Mouse (Mus musculus): ENCODE results near the gene Rgs12. TPM values are rescaled to one million over a fixed set of nuclear protein-coding genes. Genes with fewer than 3 reads are reported as not detected.

Rgs12 gene
- polyA plus RNA-seq, 1 experiment from 2014 or later = 74.3 TPM

DNA sequence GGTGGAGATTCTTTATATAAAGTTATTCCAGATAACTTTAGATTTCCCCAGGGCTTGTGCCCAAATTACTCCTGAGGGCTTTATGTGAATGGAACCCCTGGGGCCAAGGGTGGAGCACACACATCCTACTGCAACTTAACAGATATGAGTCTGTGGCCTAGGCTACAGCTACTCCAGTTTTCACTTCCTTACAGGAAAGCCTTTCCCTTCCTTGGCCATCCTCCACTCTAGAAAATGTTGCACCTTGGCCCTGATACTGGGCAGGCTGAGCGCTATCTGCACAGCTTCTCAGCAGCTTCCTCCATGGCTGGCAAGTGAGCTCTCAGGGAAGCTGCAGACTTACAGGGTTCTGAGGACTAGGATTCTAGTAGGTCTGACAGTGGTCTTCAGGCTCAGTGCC, 80.1 kb downstream of the Rgs12 start:
- no peak for DNase-seq (ENCODE audit: low spot score)
- Histone ChIP-seq H3K27me3 (ENCODE audit: insufficient read depth, poor library complexity, severe bottlenecking) (no peaks in the 10 kb centered on the region), H3K36me3 (peaks cover 100% of the 10 kb centered on the region), H3K4me3 (no peak overlapping the region), H3K9me3 (no peaks in the 10 kb centered on the region), H3K27ac (no peak overlapping the region), H3K4me1 (replicated peaks) (peaks cover under 1% of the 10 kb centered on the region)
- 94% methylated on average over 1 of the region's 1 CpGs for WGBS

- DNase-seq (ENCODE audit: low spot score) = no peak
- 94% methylated on average over 5 of the region's 5 CpGs for WGBS
- Histone ChIP-seq H3K27me3 (ENCODE audit: insufficient read depth, poor library complexity, severe bottlenecking) (no peaks in the 10 kb centered on the region), H3K36me3 (peaks cover 100% of the 10 kb centered on the region), H3K27ac (no peak overlapping the region), H3K9me3 (no peaks in the 10 kb centered on the region), H3K4me3 (no peak overlapping the region), H3K4me1 (replicated peaks) (no peaks in the 10 kb centered on the region; the same call in 1 of the 2 replicates)
Measured at GRCm38 (mm10) chr5:35029755-35030154, 80.5 kb downstream of the Rgs12 start.

GRCm38 (mm10) chr5:35033068-35033467, 83.8 kb downstream of the Rgs12 start:
- H3K36me3 ChIP-seq = peaks cover 88% of the 10 kb centered on the region
- DNase-seq (ENCODE audit: low spot score) = no peak

GRCm38 (mm10) chr5:35033619-35034018, 84.4 kb downstream of the Rgs12 start:
- Histone ChIP-seq H3K27ac (no peak overlapping the region), H3K36me3 (peaks cover 82% of the 10 kb centered on the region), H3K4me3 (no peak overlapping the region), H3K9me3 (no peaks in the 10 kb centered on the region), H3K4me1 (replicated peaks) (no peaks in the 10 kb centered on the region; the same call in 1 of the 2 replicates), H3K27me3 (ENCODE audit: insufficient read depth, poor library complexity, severe bottlenecking) (no peaks in the 10 kb centered on the region)
- WGBS = 86% methylated on average over 1 of the region's 1 CpGs
- DNase-seq (ENCODE audit: low spot score) = no peak

More at GRCm38 (mm10) chr5:35033068-35033467, 83.8 kb downstream of the Rgs12 start:
- Histone ChIP-seq H3K27me3 (ENCODE audit: insufficient read depth, poor library complexity, severe bottlenecking) (no peaks in the 10 kb centered on the region), H3K4me1 (replicated peaks) (no peaks in the 10 kb centered on the region; the same call in 1 of the 2 replicates), H3K4me3 (no peak overlapping the region), H3K27ac (peak overlapping the region; percentile 25; the same call in 1 of the 2 replicates), H3K9me3 (no peaks in the 10 kb centered on the region)
- WGBS = 85% methylated on average over 5 of the region's 5 CpGs

- H3K27me3 ChIP-seq (ENCODE audit: insufficient read depth, poor library complexity, severe bottlenecking) = no peaks in the 10 kb centered on the region
- DNase-seq (ENCODE audit: low spot score) = no peak
- no peaks in the 10 kb centered on the region; the same call in 1 of the 2 replicates for H3K4me1 ChIP-seq (replicated peaks)
- no peaks in the 10 kb centered on the region for H3K9me3 ChIP-seq
- H3K36me3 ChIP-seq = peaks cover 67% of the 10 kb centered on the region
- H3K27ac ChIP-seq = 0 out of 2 replicates have a peak overlapping the region, but pooled peaks have one; percentile 9
- 88% methylated on average over 5 of the region's 5 CpGs for WGBS
- no peak overlapping the region for H3K4me3 ChIP-seq
Measured at GRCm38 (mm10) chr5:35035141-35035540, 85.9 kb downstream of the Rgs12 start.

GRCm38 (mm10) chr5:35035795-35036194, 86.5 kb downstream of the Rgs12 start:
- 82% methylated on average over 4 of the region's 4 CpGs for WGBS
- H3K36me3 ChIP-seq = peaks cover 60% of the 10 kb centered on the region
- no peaks in the 10 kb centered on the region for H3K9me3 ChIP-seq
- no peak overlapping the region for H3K27ac ChIP-seq
- no peaks in the 10 kb centered on the region; the same call in 1 of the 2 replicates for H3K4me1 ChIP-seq (replicated peaks)
- H3K4me3 ChIP-seq = no peak overlapping the region
- no peak for DNase-seq (ENCODE audit: low spot score)
- H3K27me3 ChIP-seq (ENCODE audit: insufficient read depth, poor library complexity, severe bottlenecking) = no peaks in the 10 kb centered on the region

DNA sequence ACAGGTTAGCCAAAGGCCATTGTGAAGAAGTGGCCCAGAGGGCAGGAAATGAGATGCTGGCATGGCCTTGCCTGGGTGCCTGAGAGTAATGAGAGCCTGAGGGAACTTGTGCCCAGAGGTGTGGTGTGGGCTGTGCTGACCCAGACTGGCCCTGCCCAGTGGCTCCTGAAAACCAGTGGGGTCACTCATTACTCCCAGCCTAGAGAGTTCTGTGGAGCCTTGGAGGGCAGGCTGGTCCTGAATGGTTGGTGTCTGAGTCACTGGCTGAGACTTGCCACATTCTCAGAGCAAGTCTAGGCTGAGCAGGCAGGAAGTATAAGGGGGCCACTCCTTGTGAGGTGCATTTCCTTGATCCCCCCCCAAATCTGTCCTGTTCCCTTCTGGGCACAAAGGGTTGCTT, 88.2 kb downstream of the Rgs12 start:
- no peak overlapping the region for H3K27ac ChIP-seq
- H3K4me1 ChIP-seq (replicated peaks) = 0 out of 2 replicates have a peak, but pooled peaks cover 2% of the 10 kb centered on the region
- no peaks in the 10 kb centered on the region for H3K9me3 ChIP-seq
- H3K36me3 ChIP-seq = peaks cover 44% of the 10 kb centered on the region
- H3K27me3 ChIP-seq (ENCODE audit: insufficient read depth, poor library complexity, severe bottlenecking) = no peaks in the 10 kb centered on the region
- no peak for DNase-seq (ENCODE audit: low spot score)
- no peak overlapping the region for H3K4me3 ChIP-seq

- Histone ChIP-seq H3K27ac (peak within 1 kb of the TSS; percentile 62), H3K36me3 (peaks cover 7% of the 10 kb centered on the region; the same call in 1 of the 2 replicates), H3K4me3 (no peak within 1 kb of the TSS), H3K27me3 (ENCODE audit: insufficient read depth, poor library complexity, severe bottlenecking) (no peaks in the 10 kb centered on the region), H3K4me1 (replicated peaks) (peaks cover 3% of the 10 kb centered on the region), H3K9me3 (no peaks in the 10 kb centered on the region)
- no peak for DNase-seq (ENCODE audit: low spot score)
- 66% methylated on average over 6 of the region's 6 CpGs for WGBS
Measured at GRCm38 (mm10) chr5:35041268-35041829, 92.1 kb downstream of the Rgs12 start, which contains the start of gene Hgfac. Hgfac (plus strand) TSS chr5:35041509.

DNA sequence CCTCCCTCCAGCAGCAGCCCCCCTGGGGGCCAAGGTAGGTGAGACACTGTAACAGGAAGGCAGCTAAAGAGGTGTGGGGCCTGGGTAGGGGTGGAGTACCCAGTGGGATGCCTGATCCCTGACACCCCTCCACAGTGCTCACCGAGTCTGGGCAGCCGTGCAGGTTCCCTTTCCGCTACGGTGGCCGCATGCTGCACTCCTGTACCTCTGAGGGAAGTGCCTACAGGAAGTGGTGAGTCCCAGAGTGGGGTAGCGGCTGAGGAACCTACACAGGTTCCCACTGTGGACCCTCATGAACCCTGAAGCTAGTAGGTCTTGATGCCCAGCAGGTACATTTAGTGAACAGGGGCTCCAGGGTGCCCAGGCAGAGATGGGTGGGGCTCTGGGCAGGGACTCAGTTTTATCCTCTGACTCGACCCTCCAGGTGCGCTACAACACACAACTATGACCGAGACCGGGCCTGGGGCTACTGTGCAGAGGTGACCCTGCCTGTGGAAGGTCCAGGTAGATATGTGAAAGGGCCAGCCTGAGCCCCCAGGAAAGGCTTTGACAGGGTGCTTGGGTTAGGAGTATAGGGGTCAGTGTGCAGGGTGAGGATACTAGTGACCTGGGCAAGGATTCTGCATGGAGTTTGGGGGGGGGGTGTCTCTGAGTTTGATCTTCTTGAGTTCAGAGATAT, 93.3 kb downstream of the Rgs12 start:
- no peak for DNase-seq (ENCODE audit: low spot score)
- no peak overlapping the region for H3K4me3 ChIP-seq
- 0 out of 2 replicates have a peak, but pooled peaks cover 4% of the 10 kb centered on the region for H3K27me3 ChIP-seq (ENCODE audit: insufficient read depth, poor library complexity, severe bottlenecking)
- H3K9me3 ChIP-seq = no peaks in the 10 kb centered on the region
- H3K36me3 ChIP-seq = no peaks in the 10 kb centered on the region
- peak overlapping the region; percentile 62; the same call in 1 of the 2 replicates for H3K27ac ChIP-seq
- 70% methylated on average over 10 of the region's 10 CpGs for WGBS
- H3K4me1 ChIP-seq (replicated peaks) = peaks cover 12% of the 10 kb centered on the region

DNA sequence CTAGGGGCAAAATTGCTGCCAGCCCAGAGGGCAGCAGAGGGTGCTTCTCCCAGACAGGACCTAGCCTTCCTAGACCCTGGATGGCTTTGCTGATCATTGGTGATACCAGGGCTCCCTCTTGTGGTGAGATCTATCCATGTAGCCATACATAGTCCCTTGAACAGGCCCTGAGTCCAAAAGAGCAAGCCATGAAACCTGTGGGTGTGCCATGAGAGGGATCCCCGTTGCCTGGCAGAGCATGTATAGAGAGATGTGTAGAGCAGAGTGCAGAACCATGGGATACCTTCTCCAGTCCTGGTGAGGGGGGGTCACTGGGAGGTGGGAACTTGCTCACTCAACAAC, 93.8 kb downstream of the Rgs12 start:
- WGBS = 52% methylated on average over 1 of the region's 1 CpGs
- Histone ChIP-seq H3K27ac (no peak overlapping the region), H3K27me3 (ENCODE audit: insufficient read depth, poor library complexity, severe bottlenecking) (0 out of 2 replicates have a peak, but pooled peaks cover 4% of the 10 kb centered on the region), H3K36me3 (no peaks in the 10 kb centered on the region), H3K9me3 (no peaks in the 10 kb centered on the region), H3K4me1 (replicated peaks) (peaks cover 12% of the 10 kb centered on the region), H3K4me3 (no peak overlapping the region)
- peak; percentile 75 for DNase-seq (ENCODE audit: low spot score)

GRCm38 (mm10) chr5:35050541-35050940, 101.3 kb downstream of the Rgs12 start:
- H3K9me3 ChIP-seq = no peaks in the 10 kb centered on the region
- H3K27ac ChIP-seq = no peak overlapping the region
- peaks cover 22% of the 10 kb centered on the region for H3K27me3 ChIP-seq (ENCODE audit: insufficient read depth, poor library complexity, severe bottlenecking)
- 76% methylated on average over 5 of the region's 5 CpGs for WGBS
- DNase-seq (ENCODE audit: low spot score) = no peak
- no peak overlapping the region for H3K4me3 ChIP-seq
- H3K4me1 ChIP-seq (replicated peaks) = peaks cover 11% of the 10 kb centered on the region
- H3K36me3 ChIP-seq = no peaks in the 10 kb centered on the region

- Histone ChIP-seq H3K27ac (no peak overlapping the region), H3K27me3 (ENCODE audit: insufficient read depth, poor library complexity, severe bottlenecking) (peaks cover 59% of the 10 kb centered on the region), H3K9me3 (no peaks in the 10 kb centered on the region), H3K4me1 (replicated peaks) (peaks cover 25% of the 10 kb centered on the region), H3K36me3 (no peaks in the 10 kb centered on the region), H3K4me3 (no peak overlapping the region)
- no peak for DNase-seq (ENCODE audit: low spot score)
- 83% methylated on average over 3 of the region's 3 CpGs for WGBS
Measured at GRCm38 (mm10) chr5:35054628-35055027, 105.4 kb downstream of the Rgs12 start.

DNA sequence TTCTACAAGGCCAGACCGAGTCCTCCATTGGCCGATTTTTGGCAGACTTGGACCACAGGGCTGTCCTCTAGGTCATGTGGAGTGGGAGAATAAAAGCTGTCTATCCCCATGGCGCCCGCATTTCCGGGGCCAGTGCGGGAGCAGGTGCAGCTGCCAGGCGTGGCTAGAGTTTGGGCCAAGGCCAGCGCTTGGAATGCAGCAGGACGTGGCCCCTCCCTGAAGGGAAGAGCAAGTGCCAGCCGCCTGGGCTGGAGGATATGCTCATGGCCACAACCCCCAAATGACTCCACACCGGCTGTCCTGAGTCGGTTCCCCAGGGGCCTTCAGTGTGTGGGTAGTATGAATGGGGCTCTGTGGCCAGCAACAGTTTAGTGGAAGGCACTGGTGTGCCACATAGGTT, 105.8 kb downstream of the Rgs12 start:
- Histone ChIP-seq H3K36me3 (no peaks in the 10 kb centered on the region), H3K27me3 (ENCODE audit: insufficient read depth, poor library complexity, severe bottlenecking) (peaks cover 61% of the 10 kb centered on the region), H3K4me3 (no peak overlapping the region), H3K4me1 (replicated peaks) (peaks cover 25% of the 10 kb centered on the region), H3K9me3 (no peaks in the 10 kb centered on the region), H3K27ac (no peak overlapping the region)
- 81% methylated on average over 12 of the region's 12 CpGs for WGBS
- DNase-seq (ENCODE audit: low spot score) = no peak

Data from hindbrain, embryonic 10.5 days (tissue).